Mouse (Mus musculus) retina, postnatal 1 day (tissue): ENCODE data around the gene Gm21103.
"Not testable (repeated sequence)": the region's sequence is repeated elsewhere in the genome, so short reads cannot be mapped to it uniquely, and the experiment has no call there.

ENCODE experiments used
- DNase-seq: peaks from one replicate; pipeline ENCODE4 v3.0.0-alpha.2; 2012

The Gm21103 gene

GRCm38 (mm10) chr14:6304743-6305142, at the start of gene Gm21103:
Gene Gm21103 (minus strand): TSS chr14:6304843.
- not testable (repeated sequence) for DNase-seq

- not testable (repeated sequence) for DNase-seq
Measured at GRCm38 (mm10) chr14:6343578-6343977, 38.9 kb upstream of the Gm21103 start, which contains the start of gene Gm3618. Gene Gm3618 (minus strand): TSS chr14:6343678.

GRCm38 (mm10) chr14:6286931-6287715, 17.5 kb downstream of the Gm21103 start, which contains the start of gene Gm3411:
Gene Gm3411 (minus strand): TSS chr14:6287250.
- peak; percentile 65 for DNase-seq
